Mouse (Mus musculus) forebrain, embryonic 10.5 days (tissue): ENCODE measurements around the gene Hcfc2. TPM values are rescaled to one million over a fixed set of nuclear protein-coding genes. Genes with fewer than 3 reads are reported as not detected.
A peak's percentile ranks its signal among the peaks of the same experiment; 100 is the strongest.

Experiments used
- DNase-seq: peaks from one replicate; pipeline ENCODE4 v3.0.0-alpha.2; 2017; ENCODE audit warnings: low spot score; ENCODE audit errors: extremely low spot score
- H3K27ac ChIP-seq: fragments of 300-500 bp; sonication (generic); 2 replicates; pipeline ENCODE4 v1.5.1; 2016; ENCODE audit warnings: mild to moderate bottlenecking
- H3K27me3 ChIP-seq: fragments of 300-500 bp; sonication (generic); 2 replicates; pipeline ENCODE4 v1.6.1; 2016; ENCODE audit warnings: mild to moderate bottlenecking; ENCODE audit not compliant: poor library complexity, severe bottlenecking
- H3K36me3 ChIP-seq: fragments of 300-500 bp; sonication (generic); replicated peaks from 2 replicates; pipeline ENCODE4 v1.6.1; 2016; ENCODE audit warnings: mild to moderate bottlenecking, moderate library complexity
- H3K4me1 ChIP-seq: fragments of 300-500 bp; sonication (generic); 2 replicates; pipeline ENCODE4 v1.6.1; 2016
- H3K4me3 ChIP-seq: fragments of 300-500 bp; sonication (generic); 2 replicates; pipeline ENCODE4 v1.5.1; 2016; ENCODE audit warnings: mild to moderate bottlenecking, moderate library complexity
- H3K9me3 ChIP-seq: fragments of 300-500 bp; sonication (generic); 2 replicates; pipeline ENCODE4 v1.6.1; 2016; ENCODE audit warnings: mild to moderate bottlenecking, moderate library complexity
- WGBS: fragments of 180-500 bp; shearing (Covaris S2); methylation state at CpG from one replicate; pipeline ENCODE4 v1.1.7; 2016; 5-methylcytosine and 5-hydroxymethylcytosine counted together
- polyA plus RNA-seq: library from polyadenylated mRNA; unstranded; fragments of >200 nt; fragmentation: Nextera tagmentation; extraction: Ambion mirVana; gene quantifications from 2 replicates; pipeline ENCODE4 v1.2.1, GENCODE M21; 2016

Gene Hcfc2
- polyA plus RNA-seq, 1 experiment from 2014 or later: 22.7 TPM

DNA sequence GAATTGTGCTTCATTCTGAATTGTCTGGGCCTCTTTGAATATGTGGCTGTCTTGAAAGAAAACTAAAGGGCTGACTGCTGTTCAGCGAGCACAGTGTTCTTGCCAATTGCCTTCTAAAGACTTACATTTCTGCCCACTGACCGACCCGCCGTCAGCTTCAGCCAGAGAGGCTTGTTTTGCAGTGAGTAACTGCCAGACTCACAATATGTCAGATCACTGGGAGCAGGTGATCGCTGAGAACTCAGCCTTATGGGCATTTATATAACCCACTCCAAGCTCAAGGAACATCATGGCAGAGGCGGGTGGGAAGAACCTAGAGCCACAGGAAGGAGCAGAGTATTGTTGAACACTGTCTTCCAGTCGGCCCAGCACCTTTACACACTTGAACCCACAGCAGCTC is 14.3 kb upstream of the Hcfc2 start:
- Histone ChIP-seq H3K4me1 (no peaks in the 10 kb centered on the region), H3K9me3 (no peaks in the 10 kb centered on the region), H3K27ac (no peak overlapping the region), H3K36me3 (no peaks in the 10 kb centered on the region), H3K27me3 (no peaks in the 10 kb centered on the region), H3K4me3 (no peak overlapping the region)
- 88% methylated on average over 7 of the region's 7 CpGs for WGBS
- no peak for DNase-seq

DNA sequence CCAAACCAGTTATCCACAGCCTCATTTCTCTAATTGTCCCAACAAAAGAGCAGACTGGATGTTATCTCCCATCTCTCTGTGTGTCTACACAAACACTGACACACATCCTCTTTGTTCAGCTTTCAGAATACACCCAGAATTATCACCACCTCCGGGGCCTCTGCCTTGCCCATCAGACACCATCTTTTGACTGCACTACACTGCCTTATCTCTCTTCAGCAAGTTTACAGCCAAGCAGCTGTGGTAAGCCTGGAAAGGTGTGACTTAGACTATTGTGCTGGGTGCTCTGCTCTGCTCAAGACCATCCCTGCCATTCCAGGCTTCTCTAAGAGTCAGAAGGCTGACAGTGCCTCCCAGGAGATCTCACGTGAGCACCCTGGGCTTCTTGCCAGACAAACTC is 10.5 kb upstream of the Hcfc2 start:
- H3K27ac ChIP-seq: no peak overlapping the region
- no peaks in the 10 kb centered on the region for H3K36me3 ChIP-seq
- no peaks in the 10 kb centered on the region for H3K27me3 ChIP-seq
- 71% methylated on average over 2 of the region's 2 CpGs for WGBS
- peaks cover 4% of the 10 kb centered on the region for H3K4me1 ChIP-seq
- DNase-seq: no peak
- H3K9me3 ChIP-seq: no peaks in the 10 kb centered on the region
- no peak overlapping the region for H3K4me3 ChIP-seq

DNA sequence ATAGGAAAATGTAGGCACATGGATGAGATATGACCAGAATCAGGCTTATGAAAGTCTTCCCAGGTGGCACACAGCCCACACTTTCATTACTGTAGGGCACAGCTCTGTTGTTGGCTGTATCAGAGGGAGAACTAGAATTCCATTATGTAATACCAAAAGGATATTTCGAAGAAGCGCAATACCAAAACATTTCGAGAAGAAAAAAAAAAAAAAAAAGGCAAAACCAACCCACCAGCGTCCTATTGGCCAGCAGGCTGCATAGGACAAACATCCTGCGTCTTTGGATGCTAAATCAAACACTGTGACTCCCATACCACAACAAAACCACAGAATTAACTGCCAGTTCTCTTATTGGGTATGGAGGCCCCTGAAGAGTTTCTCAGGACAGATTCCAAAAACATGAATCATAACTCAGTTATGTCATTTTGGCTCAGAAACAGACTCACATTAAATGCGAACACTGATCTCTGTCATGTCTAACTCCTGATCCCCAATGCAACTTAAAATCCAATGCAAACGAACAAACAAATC is 6.2 kb upstream of the Hcfc2 start:
- Histone ChIP-seq H3K27me3 (0 out of 2 replicates have a peak, but pooled peaks cover 7% of the 10 kb centered on the region), H3K27ac (no peak overlapping the region), H3K9me3 (no peaks in the 10 kb centered on the region), H3K36me3 (no peaks in the 10 kb centered on the region), H3K4me1 (peaks cover 11% of the 10 kb centered on the region), H3K4me3 (no peak overlapping the region)
- 86% methylated on average over 7 of the region's 7 CpGs for WGBS
- no peak for DNase-seq

DNA sequence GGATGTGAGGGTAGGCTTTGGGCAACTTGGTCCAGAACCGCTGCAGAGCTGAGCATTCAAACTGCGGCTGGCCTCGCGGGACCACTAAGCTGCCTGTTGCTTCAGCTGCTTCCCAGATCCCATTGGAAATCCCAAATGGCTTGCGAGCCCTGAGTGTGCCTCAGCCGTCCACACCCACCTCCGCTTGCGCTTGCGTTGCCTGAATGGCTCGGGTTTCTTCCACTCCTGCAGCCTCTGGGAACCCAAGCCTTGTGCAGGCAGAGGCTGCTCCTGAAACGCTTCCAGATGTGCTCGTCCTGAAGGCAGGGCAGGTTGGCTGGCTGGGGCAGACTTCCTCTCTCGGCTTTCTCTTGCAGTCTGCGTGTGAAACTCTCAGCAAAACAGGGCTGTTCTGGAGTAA is 5.5 kb upstream of the Hcfc2 start, which contains the start of gene Glt8d2:
Gene Glt8d2, minus strand, starts transcription at position 157 of the 400 bp plus-strand sequence.
- peak; percentile 49 for DNase-seq
- Histone ChIP-seq H3K27me3 (0 out of 2 replicates have a peak, but pooled peaks cover 7% of the 10 kb centered on the region), H3K4me1 (peaks cover 11% of the 10 kb centered on the region), H3K4me3 (peak within 1 kb of the TSS; percentile 28), H3K27ac (peak within 1 kb of the TSS; percentile 44), H3K36me3 (no peaks in the 10 kb centered on the region), H3K9me3 (no peaks in the 10 kb centered on the region)
- 5% methylated on average over 14 of the region's 14 CpGs for WGBS

DNA sequence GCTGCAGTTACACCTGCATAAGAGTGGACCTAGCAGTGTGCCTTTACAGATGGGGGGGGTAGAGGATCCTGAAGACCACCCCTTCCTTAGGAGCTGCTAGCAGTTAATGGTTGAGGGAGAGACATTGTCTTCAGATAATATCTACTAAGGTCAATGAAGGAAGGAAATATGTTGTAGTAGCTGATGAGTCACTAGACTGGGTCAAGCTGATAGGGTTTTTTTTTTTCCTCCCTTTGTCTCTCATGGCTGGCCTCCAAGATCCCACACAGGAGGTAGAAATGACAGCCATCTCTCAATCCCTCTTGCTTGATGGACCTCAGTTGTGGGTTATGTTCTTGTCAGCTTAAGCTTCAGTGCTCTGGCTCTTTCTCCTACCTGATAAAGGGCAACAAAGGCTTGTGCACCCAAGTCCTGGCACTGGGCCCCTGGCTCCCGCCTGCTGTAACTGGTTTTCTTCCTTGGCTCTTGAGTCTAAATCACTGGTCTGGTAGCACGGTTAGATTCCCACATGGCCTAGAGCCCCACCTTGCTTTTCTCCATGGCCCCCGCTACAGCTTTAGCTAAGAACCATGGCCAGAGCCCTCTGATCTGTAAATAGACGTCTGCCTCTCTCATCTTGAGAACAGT is 606 bp downstream of the Hcfc2 start:
- Histone ChIP-seq H3K9me3 (no peaks in the 10 kb centered on the region), H3K36me3 (peaks cover 4% of the 10 kb centered on the region; the same call in 1 of the 2 replicates), H3K4me3 (no peak overlapping the region), H3K4me1 (peaks cover 27% of the 10 kb centered on the region), H3K27me3 (0 out of 2 replicates have a peak, but pooled peaks cover under 1% of the 10 kb centered on the region), H3K27ac (no peak overlapping the region)
- 78% methylated on average over 4 of the region's 4 CpGs for WGBS
- no peak for DNase-seq

DNA sequence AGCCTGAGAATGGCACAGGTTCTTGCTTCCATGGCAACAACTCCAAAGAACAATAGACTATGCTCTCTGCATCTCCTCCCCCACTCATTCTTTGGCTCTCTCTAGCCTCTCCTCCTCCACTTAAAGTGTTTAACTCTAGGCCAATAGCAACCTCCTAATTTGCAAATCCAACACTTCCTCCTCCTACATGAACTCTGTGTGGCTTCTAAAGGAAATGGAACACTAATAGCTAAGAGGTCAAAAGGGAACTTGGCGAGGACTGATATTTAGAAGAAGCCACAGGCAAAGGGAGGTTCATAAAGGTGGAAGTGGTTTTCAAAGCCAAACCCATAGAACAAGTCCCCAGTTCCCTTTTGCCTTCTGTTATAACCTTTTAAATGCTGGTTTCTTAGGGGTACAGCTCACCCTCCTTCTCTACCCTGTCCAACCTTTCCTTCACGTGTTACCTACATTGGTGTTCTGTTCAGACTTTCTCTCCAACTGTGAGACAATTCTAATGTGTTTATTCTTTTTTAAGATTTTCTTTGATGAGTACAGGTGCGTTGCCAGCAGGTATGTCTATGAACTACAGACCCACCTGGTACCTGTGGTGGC is 1.4 kb downstream of the Hcfc2 start:
- H3K36me3 ChIP-seq: peaks cover 10% of the 10 kb centered on the region
- peaks cover 27% of the 10 kb centered on the region for H3K4me1 ChIP-seq
- H3K27me3 ChIP-seq: no peaks in the 10 kb centered on the region
- 84% methylated on average over 3 of the region's 3 CpGs for WGBS
- no peaks in the 10 kb centered on the region for H3K9me3 ChIP-seq
- no peak for DNase-seq
- no peak overlapping the region for H3K4me3 ChIP-seq
- no peak overlapping the region for H3K27ac ChIP-seq

DNA sequence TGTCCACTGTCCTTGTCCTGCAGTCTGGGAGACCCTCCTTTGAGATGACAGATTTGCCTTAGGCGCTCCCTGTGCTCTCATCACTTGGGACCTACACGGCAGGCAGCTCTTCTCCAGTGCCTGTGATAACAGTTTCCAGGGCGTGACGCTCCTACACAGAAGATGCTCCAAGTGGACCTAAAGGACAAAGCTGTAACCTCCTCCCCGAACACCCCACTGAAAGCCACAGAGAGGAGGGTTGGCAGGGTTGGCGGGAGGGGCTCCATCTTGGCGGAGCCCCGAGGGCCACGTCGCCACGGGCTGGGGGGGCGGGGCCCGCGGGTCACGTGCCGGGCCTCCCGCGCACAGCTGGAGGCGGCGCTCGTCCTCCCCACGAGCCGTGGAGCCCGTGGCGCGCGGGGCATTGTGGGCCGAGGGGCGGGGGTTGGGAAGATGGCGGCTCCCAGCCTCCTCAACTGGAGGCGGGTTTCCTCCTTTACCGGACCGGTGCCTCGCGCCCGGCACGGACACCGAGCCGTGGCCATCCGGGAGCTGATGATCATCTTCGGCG is 2.8 kb downstream of the Hcfc2 start:
- under 1% methylated on average over 42 of the region's 42 CpGs for WGBS
- Histone ChIP-seq H3K27me3 (no peaks in the 10 kb centered on the region), H3K4me3 (peak overlapping the region; percentile 85), H3K9me3 (no peaks in the 10 kb centered on the region), H3K4me1 (peaks cover 27% of the 10 kb centered on the region), H3K36me3 (peaks cover 10% of the 10 kb centered on the region), H3K27ac (peak overlapping the region; percentile 91)
- DNase-seq: peak; percentile 87

DNA sequence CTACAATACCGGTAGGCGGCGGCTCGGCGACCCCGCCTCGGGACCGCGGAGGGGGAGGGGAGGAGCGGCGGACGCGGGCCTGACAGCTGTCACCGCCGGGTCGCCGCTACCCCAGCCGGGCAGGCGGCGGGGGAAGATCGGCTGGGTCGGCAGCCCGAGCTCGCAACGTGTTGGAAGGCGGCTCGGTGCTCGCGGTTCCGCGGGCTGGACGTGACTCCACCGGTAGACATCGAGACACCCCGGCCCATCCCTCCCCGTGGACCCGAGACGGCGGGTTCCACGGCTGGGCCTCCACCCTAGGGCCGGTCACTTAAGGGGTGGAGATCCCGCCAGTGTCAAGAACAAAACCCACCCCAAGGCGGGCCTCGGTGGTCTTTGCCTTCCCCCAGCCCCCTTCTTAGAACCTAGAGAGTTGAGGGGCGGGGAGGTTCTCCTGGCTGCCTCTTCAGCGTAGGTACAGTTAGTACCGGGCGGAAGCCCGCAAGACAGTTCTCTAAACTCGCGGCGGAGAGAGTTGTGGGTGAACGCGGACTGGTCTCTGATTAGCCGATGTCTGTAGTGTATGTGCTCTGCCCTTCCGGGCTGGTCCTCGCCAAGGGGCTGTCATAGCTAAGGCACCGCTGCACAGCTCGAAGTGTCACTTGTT is 3.5 kb downstream of the Hcfc2 start:
- WGBS: under 1% methylated on average over 59 of the region's 59 CpGs
- no peaks in the 10 kb centered on the region for H3K9me3 ChIP-seq
- peak; percentile 23 for DNase-seq
- H3K27me3 ChIP-seq: no peaks in the 10 kb centered on the region
- H3K36me3 ChIP-seq: peaks cover 10% of the 10 kb centered on the region
- H3K27ac ChIP-seq: peak overlapping the region; percentile 91
- H3K4me1 ChIP-seq: peaks cover 27% of the 10 kb centered on the region
- peak overlapping the region; percentile 85 for H3K4me3 ChIP-seq

DNA sequence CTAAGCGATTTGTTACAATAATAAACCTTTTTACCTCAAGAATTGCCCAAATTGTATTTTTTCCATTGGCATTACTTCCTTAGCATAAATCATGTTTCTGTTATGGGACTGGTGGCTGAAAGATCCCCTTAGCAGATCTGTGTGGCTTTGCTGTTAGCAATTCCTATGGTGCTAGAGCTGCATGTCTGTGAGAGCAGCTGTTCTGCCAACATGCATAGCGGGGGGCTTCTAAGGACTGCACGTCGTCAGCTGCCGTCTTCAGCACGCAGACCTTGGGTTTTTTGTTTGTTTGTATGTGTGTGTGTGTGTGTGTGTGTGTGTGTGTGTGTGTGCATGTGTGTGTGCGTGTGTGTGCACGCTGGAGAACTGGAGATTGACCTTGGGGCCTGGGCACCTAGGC is 45.4 kb downstream of the Hcfc2 start:
- no peaks in the 10 kb centered on the region for H3K4me1 ChIP-seq
- no peak overlapping the region for H3K4me3 ChIP-seq
- peaks cover 46% of the 10 kb centered on the region for H3K36me3 ChIP-seq
- no peak overlapping the region for H3K27ac ChIP-seq
- DNase-seq: no peak
- no peaks in the 10 kb centered on the region for H3K9me3 ChIP-seq
- whole genome bisulfite sequencing: 93% methylated on average over 8 of the region's 8 CpGs
- no peaks in the 10 kb centered on the region for H3K27me3 ChIP-seq

DNA sequence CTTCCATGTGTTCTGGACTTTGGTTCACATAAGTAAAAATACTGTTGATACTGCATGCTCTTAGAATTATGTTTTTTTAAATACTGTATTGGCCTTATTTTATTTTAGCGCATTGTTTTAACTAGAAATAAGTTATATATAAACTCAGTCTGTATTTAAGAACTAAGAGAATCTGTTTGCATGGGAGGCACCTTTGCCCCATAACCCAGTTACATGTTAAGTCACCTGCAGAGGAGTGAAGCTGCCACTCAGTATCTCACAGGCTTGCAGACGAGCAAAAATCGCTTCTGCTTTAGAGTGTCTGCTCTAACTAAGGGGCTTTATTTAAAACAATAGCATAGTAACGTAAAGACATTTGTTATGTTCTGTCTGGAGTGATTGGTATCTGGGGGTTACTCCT is 45.9 kb downstream of the Hcfc2 start:
- no peak overlapping the region for H3K4me3 ChIP-seq
- no peaks in the 10 kb centered on the region for H3K9me3 ChIP-seq
- no peaks in the 10 kb centered on the region for H3K27me3 ChIP-seq
- no peak overlapping the region for H3K27ac ChIP-seq
- peaks cover 51% of the 10 kb centered on the region for H3K36me3 ChIP-seq
- DNase-seq: no peak
- 94% methylated on average over 4 of the region's 4 CpGs for WGBS
- no peaks in the 10 kb centered on the region for H3K4me1 ChIP-seq

DNA sequence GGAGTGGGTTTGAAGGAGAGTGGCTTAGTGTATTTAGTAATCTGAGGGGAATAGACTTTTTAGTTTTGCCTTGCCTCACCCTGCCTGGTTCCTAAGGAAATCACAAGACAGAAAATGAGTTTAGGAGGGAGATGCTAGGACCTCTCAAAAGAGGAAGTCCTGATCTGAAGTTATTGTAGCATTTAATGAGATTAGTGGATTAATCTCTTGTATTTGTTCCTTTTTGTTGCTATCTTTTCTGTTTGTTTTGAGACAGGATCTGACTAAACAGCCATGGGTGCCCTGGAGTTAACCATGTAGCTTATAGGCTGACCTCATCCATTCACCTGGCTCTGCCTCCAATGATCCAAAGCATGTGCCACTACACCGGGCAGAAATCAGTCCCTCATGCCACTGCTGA is 46.6 kb downstream of the Hcfc2 start:
- H3K9me3 ChIP-seq: no peaks in the 10 kb centered on the region
- H3K27ac ChIP-seq: no peak overlapping the region
- 81% methylated on average over 1 of the region's 1 CpGs for WGBS
- H3K36me3 ChIP-seq: peaks cover 58% of the 10 kb centered on the region
- no peak for DNase-seq
- H3K27me3 ChIP-seq: no peaks in the 10 kb centered on the region
- H3K4me3 ChIP-seq: no peak overlapping the region
- no peaks in the 10 kb centered on the region for H3K4me1 ChIP-seq

DNA sequence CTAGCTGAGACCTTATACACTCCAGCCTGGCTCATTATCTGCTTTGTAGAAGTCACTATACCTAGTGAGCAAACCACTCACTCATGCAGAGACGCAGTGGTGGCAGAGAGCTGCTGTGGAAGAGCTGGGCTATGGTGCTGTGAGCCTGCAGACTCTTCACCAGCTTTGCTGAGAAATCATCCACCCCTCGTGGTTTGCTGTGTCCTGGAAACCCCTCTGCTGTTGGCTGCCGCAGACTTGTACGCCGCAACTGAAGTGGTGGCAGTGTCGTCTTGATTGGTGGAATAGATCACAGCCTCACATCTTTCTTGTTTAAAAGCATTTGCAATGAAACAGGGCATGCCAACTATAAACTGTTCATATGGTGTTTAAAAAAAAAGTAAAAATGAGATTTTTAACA is 48.3 kb downstream of the Hcfc2 start:
- no peaks in the 10 kb centered on the region for H3K9me3 ChIP-seq
- H3K4me3 ChIP-seq: no peak overlapping the region
- H3K36me3 ChIP-seq: peaks cover 65% of the 10 kb centered on the region
- H3K27ac ChIP-seq: no peak overlapping the region
- no peak for DNase-seq
- 91% methylated on average over 6 of the region's 6 CpGs for WGBS
- no peaks in the 10 kb centered on the region for H3K4me1 ChIP-seq
- H3K27me3 ChIP-seq: no peaks in the 10 kb centered on the region

DNA sequence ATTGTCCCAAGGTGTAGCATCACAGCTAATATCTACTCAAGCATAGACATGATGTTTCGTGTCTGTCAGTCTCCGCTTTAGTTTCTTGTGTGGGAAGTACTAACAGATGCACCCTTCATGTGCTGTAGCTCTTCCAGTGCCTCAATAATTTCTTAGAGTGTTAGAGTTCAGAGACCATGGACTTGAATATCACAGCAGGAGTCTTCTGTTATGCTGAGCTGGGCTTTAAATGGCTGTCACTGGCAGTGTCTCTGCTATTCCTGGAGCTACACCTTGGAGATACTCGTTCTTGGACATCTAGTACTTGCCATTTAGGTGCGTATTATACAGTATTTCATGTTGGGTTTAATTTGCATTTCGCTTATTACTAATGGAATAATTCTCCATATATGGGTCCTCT is 49.3 kb downstream of the Hcfc2 start:
- Histone ChIP-seq H3K4me1 (no peaks in the 10 kb centered on the region), H3K27ac (no peak overlapping the region), H3K36me3 (peaks cover 65% of the 10 kb centered on the region), H3K4me3 (no peak overlapping the region), H3K27me3 (no peaks in the 10 kb centered on the region), H3K9me3 (no peaks in the 10 kb centered on the region)
- no peak for DNase-seq
- WGBS: 93% methylated on average over 5 of the region's 5 CpGs
